Mouse (Mus musculus): ENCODE measurements around the gene Raver1.

Gene Raver1

GRCm38 (mm10) chr9:21091707-21092320 is at the start of gene Raver1, which contains the start of gene Gm38431:
Gene Raver1, minus strand, starts transcription at chr9:21092008.
Gene Gm38431, minus strand, starts transcription at chr9:21091997.
- DNase-seq: peak; percentile 96 to 98

GRCm38 (mm10) chr9:21138386-21138785 is 46.6 kb upstream of the Raver1 start:
- DNase-seq: no peak

GRCm38 (mm10) chr9:21137229-21137628 is 45.4 kb upstream of the Raver1 start:
- DNase-seq: peak; percentile 55 to 65

GRCm38 (mm10) chr9:21136401-21136800 is 44.6 kb upstream of the Raver1 start:
- peak in 1 of 2 experiments; percentile 33 for DNase-seq

GRCm38 (mm10) chr9:21135941-21136381 is 44.2 kb upstream of the Raver1 start:
- DNase-seq: no peak

- DNase-seq: no peak
These were observed 43.6 kb upstream of the Raver1 start for GRCm38 (mm10) chr9:21135329-21135890.

- DNase-seq: no peak
These were observed 43.0 kb upstream of the Raver1 start for GRCm38 (mm10) chr9:21134595-21135328.

- peak; percentile 44 to 58 for DNase-seq
These were observed 41.4 kb upstream of the Raver1 start for GRCm38 (mm10) chr9:21133064-21133707.

- DNase-seq: no peak
These were observed 40.4 kb upstream of the Raver1 start for GRCm38 (mm10) chr9:21132102-21132775.

- peak; percentile 86 to 92 for DNase-seq
These were observed 39.5 kb upstream of the Raver1 start, which contains the start of gene Tyk2 for GRCm38 (mm10) chr9:21131059-21131956. Gene Tyk2, minus strand, starts transcription at chr9:21131243.

GRCm38 (mm10) chr9:21126259-21126627 is 34.4 kb upstream of the Raver1 start:
- DNase-seq: no peak

GRCm38 (mm10) chr9:21125502-21126258 is 33.9 kb upstream of the Raver1 start:
- no peak for DNase-seq

GRCm38 (mm10) chr9:21124837-21125236 is 33.0 kb upstream of the Raver1 start:
- no peak for DNase-seq

- no peak for DNase-seq
These were observed 29.7 kb upstream of the Raver1 start for GRCm38 (mm10) chr9:21121483-21121882.

GRCm38 (mm10) chr9:21117073-21117472 is 25.3 kb upstream of the Raver1 start:
- no peak for DNase-seq

- no peak for DNase-seq
These were observed 23.3 kb upstream of the Raver1 start for GRCm38 (mm10) chr9:21115105-21115504.

- no peak for DNase-seq
These were observed 22.4 kb upstream of the Raver1 start for GRCm38 (mm10) chr9:21114190-21114589.

GRCm38 (mm10) chr9:21113751-21114150 is 21.9 kb upstream of the Raver1 start:
- no peak for DNase-seq

GRCm38 (mm10) chr9:21107607-21108237 is 15.9 kb upstream of the Raver1 start:
- no peak for DNase-seq

Data from thymus, postnatal 36 days (tissue).